Mouse (Mus musculus): ENCODE results near the gene Npl.
"Not testable (repeated sequence)": the region's sequence is repeated elsewhere in the genome, so short reads cannot be mapped to it uniquely, and the experiment has no call there.

Npl gene

DNA sequence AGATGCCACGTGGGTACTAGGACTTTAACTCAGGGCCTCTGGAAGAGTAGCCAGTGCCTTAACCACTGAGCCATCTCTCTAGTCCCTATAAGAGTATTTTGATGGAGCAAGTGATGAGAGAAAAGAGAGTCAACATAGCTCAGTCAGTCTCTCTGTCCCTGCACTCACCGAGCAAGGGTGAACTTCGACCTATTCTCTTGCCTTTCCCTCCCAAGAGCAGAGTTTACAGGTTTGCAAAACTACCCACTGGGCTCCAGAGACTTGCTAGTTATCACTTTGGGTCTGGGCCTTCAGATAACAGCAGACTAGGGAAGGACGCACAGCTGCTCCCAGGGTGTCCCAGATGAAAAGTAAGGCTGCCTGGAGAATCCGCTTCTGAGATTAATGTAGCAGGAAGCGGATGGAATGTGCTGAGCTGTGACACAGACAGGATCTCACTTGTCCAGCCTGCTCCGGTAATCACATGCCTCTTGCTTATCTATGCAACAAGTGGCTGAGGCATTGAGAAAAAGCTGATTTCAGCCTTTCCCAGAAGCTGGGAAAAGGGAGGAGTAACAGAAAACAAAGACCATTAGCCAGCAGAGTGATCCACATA lies 7.0 kb downstream of the Npl start:
- no peak for DNase-seq (ENCODE audit: low spot score in 2 of 2)

DNA sequence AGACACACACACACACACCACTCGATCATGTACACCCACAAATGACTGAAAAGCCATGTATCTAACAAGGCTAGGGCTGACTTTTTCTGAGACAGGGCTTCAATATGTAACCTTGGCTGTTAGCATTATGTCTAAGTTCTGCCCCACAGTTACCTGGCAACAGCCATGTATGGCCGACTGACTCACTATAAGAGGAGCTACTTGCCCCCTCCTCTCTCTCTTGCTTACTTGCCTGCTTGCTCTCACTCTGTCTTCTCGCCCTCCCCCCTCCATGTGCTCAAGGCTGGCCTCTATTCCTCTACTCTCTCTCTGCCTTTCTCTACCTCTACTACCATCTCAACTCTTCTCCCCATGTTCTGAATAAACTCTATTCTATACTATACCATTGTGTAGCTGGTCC lies 9.1 kb downstream of the Npl start:
- DNase-seq (ENCODE audit: low spot score in 2 of 2), result no peak

DNA sequence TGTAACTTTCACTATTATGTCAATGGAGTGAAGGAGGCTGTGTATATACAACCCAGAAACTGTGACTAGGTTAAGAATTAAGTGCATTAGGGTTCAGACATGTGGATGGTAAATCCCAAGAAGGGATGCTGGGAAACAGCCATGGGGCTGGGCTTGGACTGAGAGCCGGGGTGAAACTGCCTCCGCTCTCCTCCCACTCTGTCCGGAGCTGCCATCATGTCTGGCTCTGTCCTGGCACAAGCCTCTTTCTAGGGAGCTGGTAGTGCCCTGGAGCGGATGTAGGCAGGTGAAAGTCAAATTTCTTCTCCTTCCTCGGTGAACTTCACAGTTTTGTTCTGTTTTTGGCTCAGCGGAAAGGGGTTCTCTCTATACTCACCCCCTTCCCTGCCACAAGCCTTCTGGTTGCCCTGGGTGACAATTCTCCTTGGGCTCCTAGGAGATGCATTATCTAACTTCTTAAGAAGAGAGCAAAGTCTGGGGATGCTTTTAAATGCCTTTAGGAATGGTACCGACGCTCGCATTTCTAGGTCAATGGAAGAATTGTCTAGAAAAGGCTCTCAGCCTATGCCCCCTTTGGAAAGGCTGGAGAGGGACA lies 10.0 kb downstream of the Npl start:
- DNase-seq (ENCODE audit: low spot score in 2 of 2), result no peak

DNA sequence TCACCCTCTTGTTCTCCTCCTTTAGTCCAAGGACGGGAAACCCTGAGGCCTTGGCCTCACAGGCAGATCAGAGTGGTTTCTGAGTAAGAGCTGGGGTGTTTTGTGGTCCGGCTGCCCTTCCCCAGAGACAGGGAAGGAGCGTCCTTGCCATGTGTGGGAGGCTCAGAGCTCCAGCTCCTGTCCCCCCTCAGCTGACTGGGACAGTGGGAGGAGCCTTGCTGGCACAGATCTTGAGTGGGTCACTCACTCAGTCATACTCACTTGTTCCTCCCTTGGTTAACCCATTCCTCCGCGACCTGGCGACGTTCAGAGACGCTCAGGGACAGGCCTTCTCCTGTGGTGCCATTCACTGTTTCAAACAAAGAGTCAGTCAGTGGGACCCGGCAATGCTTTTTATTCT lies 14.2 kb downstream of the Npl start:
- peak in 1 of 2 experiments; percentile 27 for DNase-seq (ENCODE audit: low spot score in 2 of 2)

DNA sequence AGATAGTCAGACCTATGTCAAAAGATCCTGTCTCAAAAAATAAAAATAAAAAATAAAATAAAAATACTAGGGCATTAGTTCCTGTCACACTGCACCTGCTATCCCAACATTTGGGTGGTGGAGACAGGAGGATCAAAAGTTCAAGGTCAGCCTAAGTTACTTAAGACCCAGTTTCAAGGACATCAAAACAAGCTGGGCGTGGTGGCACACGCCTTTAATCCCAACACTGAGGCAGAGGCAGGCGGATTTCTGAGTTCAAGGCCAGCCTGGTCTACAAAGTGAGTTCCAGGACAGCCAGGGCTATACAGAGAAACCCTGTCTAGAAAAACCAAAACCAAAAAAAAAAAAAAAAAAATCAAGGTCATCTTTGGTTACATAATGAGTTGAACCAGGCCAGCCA lies 16.9 kb downstream of the Npl start:
- DNase-seq (ENCODE audit: low spot score in 2 of 2), result not testable (repeated sequence)

DNA sequence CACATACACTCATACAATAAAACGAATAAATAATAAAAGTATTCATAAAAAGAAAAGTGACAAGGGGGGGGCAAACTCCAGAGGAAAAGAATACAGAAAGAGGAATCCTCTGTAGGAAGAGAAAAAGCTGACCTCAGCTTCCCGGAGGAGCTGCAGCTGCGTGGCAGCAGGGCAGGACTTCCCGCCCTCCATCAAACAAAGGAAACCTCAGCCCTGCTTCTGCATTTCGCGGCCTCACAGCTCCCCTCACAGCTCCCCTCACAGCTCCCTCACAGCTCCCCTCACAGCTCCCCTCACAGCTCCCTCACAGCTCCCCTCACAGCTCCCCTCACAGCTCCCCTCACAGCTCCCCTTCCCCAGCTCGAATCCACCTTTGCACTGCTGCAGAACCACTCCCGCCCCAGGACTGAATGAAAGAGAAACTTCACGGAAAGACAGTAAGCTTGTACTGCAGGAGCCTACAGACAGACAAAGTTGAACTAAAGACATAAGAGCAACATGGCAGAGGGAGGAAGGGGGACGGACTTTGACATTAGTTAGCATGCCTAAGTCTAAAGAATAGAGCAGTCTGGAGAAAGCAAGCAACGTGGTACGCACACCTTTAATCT lies 17.5 kb downstream of the Npl start:
- peak in 1 of 2 experiments; percentile 10 for DNase-seq (ENCODE audit: low spot score in 2 of 2)

DNA sequence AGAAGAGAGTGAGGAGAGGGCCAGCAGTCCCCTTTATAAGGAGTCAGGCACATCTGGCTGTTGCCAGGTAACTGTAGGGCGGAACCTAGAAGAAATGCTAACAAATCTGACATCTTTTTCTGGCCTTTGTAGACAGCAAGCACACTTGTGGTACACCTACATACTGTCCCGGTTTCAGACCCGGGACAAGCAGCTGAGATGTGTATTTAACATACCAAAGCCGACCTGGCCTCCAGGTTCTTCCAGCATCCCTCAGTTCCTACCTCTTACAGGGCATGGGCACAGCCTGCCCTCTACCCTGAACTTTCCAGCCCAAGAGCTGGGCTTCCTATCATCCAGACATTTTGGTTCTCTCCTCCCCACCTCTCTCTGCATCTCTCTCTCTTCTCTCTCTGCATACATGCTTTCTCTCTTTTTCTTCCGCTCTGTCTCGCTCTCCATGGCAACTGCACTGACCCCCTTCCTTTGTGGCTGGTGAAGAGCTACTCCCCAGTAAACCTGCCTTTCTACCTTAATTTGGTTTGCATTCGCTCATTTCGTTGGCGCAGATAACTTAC lies 18.1 kb downstream of the Npl start:
- peak in 1 of 2 experiments; percentile 13 for DNase-seq (ENCODE audit: low spot score in 2 of 2)

DNA sequence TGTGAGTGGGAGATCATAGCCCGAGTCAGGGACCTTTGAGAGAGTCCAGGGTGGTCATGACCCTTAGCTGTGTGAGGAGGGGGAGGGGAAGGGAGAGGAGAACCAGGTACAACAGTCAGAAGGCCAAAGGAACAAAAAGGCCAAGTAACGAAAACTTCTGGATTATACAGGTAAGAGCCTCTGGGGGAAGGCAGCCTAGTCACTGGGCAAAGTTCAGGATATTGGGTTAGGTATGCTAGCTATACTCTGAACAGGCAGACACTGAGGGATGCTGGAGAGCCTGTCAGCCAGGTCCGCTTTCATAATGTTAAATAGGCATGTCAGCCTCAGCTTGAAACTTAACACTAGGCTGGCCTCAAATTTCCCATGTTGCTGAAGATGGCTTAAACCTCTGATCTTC lies 27.7 kb downstream of the Npl start:
- DNase-seq (ENCODE audit: low spot score in 2 of 2), result no peak

DNA sequence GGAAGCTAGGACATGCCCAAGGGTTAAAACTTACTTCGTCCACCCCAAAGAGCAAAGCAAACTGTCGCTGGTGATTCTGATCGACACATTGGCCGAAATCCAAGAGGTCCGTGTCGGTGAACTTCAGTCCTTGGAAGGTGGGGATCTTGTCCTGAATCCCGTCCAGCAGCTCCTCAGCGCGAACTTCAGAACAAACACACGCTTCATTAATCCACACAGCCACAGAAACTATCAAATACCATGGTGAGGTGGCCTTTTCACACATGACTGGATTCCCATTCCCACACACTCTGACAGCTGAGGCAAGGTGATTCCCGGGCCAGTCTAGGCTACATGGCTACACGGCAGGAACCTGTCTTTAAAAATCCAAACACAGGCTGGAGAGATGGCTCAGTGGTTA lies 34.5 kb downstream of the Npl start:
- DNase-seq (ENCODE audit: low spot score in 2 of 2), result no peak

DNA sequence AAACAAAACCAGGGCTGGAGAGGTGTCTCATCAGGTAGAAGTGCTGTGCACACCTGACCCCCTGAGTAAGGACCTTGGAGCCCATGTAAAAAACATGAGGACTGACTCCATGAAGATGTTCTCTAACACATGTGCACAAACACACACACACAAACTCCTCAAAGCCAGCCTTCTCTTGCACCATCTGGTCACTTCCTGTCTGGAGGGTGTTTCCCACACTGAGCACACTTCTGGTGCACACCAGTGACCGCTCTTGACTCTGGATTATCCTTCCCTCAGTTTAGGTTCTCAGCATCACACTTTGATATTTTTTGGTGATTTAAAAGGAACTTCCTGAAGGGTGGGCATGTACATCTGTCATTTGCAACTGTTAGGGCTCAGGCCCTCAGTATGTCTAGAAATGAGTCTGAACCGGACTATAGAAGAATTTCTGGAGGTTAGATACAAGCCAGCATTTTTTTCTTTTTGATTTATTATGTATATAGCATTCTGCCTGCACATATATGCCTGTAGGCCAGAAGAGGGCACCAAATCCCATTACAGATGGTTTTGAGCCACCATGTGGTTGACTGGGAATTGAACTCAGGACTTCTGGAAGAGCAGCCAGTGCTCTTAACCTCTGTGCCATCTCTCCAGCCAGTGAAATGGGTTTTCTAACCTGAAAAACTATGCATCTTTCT lies 39.4 kb downstream of the Npl start:
- no peak for DNase-seq (ENCODE audit: low spot score in 2 of 2)

DNA sequence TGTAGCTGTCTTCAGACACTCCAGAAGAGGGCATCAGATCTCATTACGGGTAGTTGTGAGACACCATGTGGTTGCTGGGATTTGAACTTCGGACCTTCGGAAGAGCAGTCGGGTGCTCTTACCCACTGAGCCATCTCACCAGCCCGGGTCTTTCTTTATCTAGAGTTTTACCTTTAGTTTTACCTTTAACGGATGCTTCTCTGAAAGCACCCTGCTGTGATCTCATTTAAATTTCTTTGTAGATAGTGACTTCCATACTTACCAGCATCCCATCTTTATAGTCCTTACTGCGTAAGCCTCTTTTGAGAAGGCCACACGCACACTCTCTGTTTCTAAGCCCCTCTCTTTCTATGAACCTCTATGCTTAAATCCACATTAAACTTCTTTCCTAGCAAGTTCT lies 40.3 kb downstream of the Npl start:
- DNase-seq (ENCODE audit: low spot score in 2 of 2), result not testable (repeated sequence)

DNA sequence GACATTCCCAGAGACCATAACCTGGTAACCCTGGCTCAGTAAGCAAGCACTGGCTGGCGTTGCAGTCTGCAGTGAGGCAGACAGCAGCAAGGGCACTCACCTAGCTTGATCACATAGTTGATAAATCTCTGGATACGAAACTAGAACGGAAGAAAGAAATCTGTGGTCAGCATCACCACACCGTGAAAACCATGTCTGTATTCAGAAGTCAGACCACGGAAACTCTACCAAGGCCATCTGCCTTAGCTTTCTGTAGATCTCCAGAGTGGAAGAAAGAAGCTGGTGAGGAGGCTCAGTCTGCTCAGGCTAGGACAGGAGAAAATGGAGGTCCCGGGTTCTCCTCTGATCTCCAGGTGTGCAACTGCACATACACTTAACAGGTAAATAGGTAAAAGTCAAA lies 40.8 kb downstream of the Npl start:
- DNase-seq (ENCODE audit: low spot score in 2 of 2), result no peak

DNA sequence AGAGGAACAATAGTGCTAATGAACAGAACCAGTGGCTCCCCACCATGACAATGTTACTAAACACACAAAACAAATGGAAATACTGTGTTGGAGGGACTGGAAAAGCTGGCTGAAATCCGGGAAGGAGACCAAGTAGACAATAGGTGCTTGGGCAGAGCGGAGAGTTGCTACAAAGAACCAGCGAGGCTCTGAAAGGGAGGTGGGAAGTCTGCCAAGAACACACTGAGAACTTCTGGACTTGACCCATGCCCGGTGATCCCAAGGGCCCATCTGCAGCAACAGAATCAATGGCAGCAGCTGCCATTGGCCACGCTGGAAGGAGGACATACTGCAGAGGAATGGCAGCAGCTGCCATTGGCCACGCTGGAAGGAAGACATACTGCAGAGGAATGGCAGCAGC lies 43.6 kb downstream of the Npl start:
- peak in 1 of 2 experiments; percentile 51 for DNase-seq (ENCODE audit: low spot score in 2 of 2)

DNA sequence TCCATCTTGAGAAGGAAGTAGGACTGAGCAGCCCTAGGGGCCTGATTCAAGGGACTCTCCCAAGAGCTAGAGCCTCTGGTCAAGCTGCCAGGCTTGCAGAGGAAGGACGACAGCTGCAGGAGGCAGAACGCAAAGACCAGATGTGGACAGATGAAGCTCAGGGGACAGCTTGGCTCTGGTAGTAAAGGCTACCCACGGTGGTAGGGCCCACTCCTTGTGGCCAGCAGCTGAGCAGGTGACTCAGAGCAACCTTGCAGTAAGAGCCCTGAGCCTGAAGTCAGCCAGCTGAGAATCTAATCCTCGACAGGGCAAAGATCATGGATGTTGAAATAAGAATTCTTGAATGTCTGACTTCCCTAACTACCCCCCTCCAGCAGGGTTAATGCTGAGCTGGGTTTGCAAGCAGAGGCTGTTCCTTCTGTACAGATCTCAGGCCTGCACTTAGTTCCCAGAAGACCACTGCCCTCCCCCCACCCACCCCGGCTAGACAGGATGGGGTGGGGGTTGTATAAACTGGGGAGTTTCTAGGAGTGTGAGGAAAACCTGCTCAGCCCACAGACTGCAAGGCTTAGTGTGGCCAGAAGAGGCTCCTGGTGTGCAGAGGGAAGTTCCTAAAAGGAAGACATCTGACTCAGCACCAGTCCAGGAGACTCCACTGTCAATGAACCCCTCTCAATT lies 48.1 kb downstream of the Npl start:
- no peak for DNase-seq (ENCODE audit: low spot score in 2 of 2)

DNA sequence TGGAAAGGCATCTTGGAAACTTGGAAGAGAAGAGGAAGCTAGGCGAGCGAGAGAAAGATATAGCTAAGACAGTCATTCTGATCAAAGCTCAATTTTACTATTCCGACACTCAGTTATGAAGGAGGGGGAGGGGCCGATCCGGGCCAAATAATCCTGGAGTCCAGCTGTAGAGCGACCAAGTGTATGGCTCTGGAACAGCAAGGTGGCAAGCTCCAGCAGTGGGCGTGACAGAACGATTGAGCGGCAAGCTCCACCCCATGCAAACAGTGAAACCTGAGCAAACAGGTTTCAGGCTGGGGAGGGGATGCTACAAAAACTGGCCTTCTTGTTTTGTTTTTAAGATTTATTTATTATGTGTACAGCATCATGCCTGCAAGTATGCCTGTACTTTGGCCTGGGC lies 49.8 kb downstream of the Npl start:
- DNase-seq (ENCODE audit: low spot score in 2 of 2), result no peak

DNA sequence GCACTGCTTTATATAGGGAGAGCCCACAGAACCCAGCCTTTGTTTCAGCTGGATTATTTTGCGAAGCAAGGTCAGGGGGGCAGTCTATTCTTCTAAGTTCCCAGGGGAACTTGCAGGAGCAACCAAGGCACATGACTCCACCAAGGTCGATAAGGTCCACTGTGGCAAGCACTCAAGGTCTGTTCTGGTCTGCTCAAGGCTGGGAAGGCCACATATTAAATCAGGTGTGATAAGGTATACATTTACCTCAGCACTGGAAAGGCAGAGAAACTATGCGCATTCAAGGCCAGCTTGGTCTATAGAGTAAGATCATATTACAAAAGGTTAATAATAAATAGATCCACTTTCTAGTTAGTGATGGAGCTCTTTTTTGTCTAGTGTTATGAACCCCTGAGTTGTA lies 53.8 kb downstream of the Npl start:
- DNase-seq (ENCODE audit: low spot score in 2 of 2), result no peak

DNA sequence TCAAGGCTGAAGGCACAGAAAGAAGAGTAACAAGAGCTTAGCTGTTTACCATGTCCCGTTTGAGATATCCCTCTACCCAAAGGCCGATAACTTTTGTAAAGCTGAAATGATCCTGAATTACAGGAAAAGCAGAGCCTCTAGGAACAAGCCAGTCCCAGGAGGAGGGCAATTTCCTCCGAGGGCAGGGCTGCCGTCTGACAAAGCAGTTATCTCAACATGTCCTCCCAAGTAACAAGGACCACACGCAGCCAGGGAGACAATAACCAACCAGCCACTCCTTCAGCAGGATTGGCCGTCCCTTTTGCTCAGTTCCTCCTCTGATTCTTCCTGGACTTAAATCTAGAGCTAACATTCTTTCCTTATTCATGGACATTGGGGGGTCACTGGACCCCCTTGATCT lies 55.9 kb downstream of the Npl start:
- no peak for DNase-seq (ENCODE audit: low spot score in 2 of 2)

DNA sequence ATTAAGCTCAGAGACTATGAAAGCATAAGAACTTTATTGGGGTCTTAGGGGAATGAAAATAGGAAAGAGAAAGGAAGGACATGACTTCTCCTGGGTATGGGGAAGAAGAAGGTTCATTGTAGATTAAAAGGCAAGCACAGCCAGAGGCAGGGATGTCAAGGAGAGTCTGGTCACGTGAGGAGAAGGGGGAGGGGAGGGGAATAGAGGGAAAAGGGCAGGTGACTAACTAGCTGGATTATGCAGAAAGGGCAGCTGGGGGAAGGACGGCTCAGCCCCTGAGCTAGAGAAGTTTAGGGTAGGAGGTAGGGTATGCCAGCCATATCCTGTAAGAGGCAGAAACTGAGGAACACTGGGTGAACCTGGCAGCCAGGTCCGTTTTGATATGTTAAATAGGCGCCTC lies 56.5 kb downstream of the Npl start:
- no peak for DNase-seq (ENCODE audit: low spot score in 2 of 2)

DNA sequence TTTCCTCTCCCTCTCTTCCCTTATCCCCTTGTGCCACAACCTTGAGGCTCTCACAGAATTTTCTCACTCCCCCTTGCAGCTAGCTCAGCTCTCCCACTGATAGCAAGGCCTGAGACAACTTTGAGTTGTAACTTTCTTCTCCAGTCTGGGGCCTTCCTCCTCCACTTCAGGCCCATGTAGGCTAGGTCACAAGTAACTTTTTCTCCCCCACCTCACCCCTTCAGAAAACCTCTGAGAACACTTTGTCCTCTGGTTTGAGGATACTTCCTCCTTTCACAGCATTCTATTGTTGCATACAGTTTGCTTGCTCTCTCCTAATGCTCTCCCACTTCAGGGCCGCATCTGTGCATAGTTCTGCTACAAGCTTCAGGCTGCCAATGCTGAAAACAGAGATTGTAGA lies 58.0 kb downstream of the Npl start:
- DNase-seq (ENCODE audit: low spot score in 2 of 2), result no peak

DNA sequence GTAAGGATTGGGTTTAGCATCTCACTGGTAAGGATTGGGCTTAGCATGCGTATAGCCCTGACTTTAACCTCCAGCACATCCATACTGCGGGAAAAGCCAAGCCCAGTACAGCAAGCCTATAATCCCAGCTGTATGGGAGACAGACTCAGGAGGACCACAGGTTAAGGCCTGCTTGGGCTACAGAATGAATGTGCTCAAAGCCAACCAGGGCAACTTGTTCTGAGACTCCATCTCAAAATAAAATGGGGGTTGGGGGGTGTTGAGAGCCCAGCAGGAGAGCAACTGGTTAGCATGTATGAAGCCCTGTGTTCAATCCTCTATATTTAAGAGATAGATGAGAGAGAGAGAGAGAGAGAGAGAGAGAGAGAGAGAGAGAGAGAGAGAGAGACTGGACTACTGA lies 58.5 kb downstream of the Npl start:
- DNase-seq (ENCODE audit: low spot score in 2 of 2), result no peak

DNA sequence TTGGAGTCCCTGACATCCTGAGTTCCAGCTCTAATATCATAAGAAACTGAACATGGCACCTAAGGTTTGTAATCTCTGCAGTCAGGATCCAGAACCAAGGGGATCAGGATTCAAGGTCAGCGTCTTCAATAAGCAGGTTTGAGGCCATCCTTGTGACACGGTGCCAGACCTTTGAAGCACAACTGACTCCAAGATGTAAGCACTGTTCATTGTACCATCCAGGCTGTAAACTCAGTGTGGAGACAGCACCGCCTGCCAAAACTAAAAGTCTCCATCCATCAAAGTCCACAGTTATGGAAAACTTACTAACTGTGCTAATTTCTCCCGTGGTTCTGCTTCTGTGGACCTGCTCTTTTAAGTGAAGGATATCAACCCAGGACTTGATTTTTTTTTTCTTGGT lies 59.9 kb downstream of the Npl start:
- no peak for DNase-seq (ENCODE audit: low spot score in 2 of 2)

DNA sequence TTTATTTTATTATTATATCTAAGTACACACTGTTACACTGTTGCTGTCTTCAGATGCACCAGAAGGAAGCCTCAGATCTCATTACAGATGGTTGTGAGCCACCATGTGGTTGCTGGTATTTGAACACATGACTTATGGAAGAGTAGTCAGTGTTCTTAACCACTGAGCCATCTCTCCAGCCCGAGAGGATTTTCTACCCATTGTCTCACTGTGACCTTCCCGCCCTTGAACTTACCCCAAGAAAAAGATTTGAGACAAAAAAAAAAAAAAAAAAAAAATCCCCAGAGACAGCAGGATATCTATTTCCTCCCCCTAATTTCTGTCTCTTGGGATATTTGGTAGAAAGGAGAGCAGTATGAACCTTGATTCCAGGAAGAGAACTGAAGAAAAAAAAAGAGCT lies 60.3 kb downstream of the Npl start:
- no peak for DNase-seq (ENCODE audit: low spot score in 2 of 2)
